Mouse (Mus musculus): Measurements from ENCODE around the gene Ccl28.

- TF ChIP-seq CTCF (IDR thresholded peaks at IDR 0.05; ENCODE audit: extremely low read depth, insufficient read depth, insufficient read length, insufficient replicate concordance) (no peak), POLR2A (IDR thresholded peaks at IDR 0.05; ENCODE audit: low read depth, low read length) (no peak)
These were observed 57.5 kb downstream of the Ccl28 start for GRCm38 (mm10) chr13:119681161-119681560.

All from spleen, adult 2 months (tissue).